8 mouse cellular contexts compared by ENCODE assay signal in genomic region chr8:18388353-18388752, GRCm38 (mm10).
A peak's percentile ranks its signal among the peaks of the same experiment; 100 is the strongest.
DNase-seq lines count a peak whose midpoint lies in the region; ATAC-seq and TF ChIP-seq lines count a peak whose summit lies in the region.

No protein-coding gene starts in this region.

- H3K9me3 ChIP-seq in CH12.LX (replicated peaks; ENCODE audit: low read length), result no peaks in the 10 kb centered on the region
- no peaks in the 10 kb centered on the region for H3K9me3 ChIP-seq in forebrain, postnatal 0 days (ENCODE audit: low read length)
- H3K9me3 ChIP-seq in midbrain, embryonic 14.5 days (ENCODE audit: control insufficient read depth, low read length), result no peaks in the 10 kb centered on the region

- H3K4me3 ChIP-seq in CH12.LX (replicated peaks in 1 of 3; ENCODE audit: low read depth in 2 of 3, low read length in 2 of 3, poor library complexity in 1 of 3), result no peak overlapping the region
- H3K4me3 ChIP-seq in cerebellum, adult 2 months (replicated peaks; ENCODE audit: insufficient read depth, low read depth, low read length), result no peak overlapping the region
- no peak overlapping the region for H3K4me3 ChIP-seq in forebrain, postnatal 0 days (ENCODE audit: low read depth, low read length)
- no peak overlapping the region for H3K4me3 ChIP-seq in midbrain, embryonic 14.5 days (replicated peaks; ENCODE audit: low read depth, low read length)

- TF ChIP-seq POLR2A in CH12.LX (IDR thresholded peaks at IDR 0.05; ENCODE audit: low read depth, low read length), result no peak
- TF ChIP-seq POLR2A in cerebellum, adult 2 months (IDR thresholded peaks at IDR 0.05; ENCODE audit: borderline replicate concordance, insufficient read depth, low read length), result no peak

- TF ChIP-seq CTCF in CH12.LX (conservative IDR thresholded peaks at IDR 0.05 in 1 of 2, IDR thresholded peaks at IDR 0.05 in 1 of 2; ENCODE audit: low read depth in 2 of 2, low read length in 2 of 2), result peak in 1 of 2 experiments; percentile 64; a peak in 3 of 4 replicates
- TF ChIP-seq CTCF in cerebellum, adult 2 months (IDR thresholded peaks at IDR 0.05; ENCODE audit: borderline replicate concordance, insufficient read depth, low read depth, low read length), result peak; percentile 36; the same call in 1 of the 2 replicates
- peak; percentile 71 for TF ChIP-seq CTCF in forebrain, postnatal 0 days (IDR thresholded peaks at IDR 0.05; ENCODE audit: low read depth)

- TF ChIP-seq RAD21 in CH12.LX (IDR thresholded peaks at IDR 0.05; ENCODE audit: low read depth, low read length), result peak; percentile 54

- peaks cover 15% of the 10 kb centered on the region for H3K27me3 ChIP-seq in CH12.LX (replicated peaks)
- no peaks in the 10 kb centered on the region for H3K27me3 ChIP-seq in cerebellum, adult 2 months (ENCODE audit: control insufficient read depth, insufficient read depth, low read length)
- no peaks in the 10 kb centered on the region for H3K27me3 ChIP-seq in forebrain, postnatal 0 days (ENCODE audit: insufficient read depth, low read length)
- no peaks in the 10 kb centered on the region for H3K27me3 ChIP-seq in midbrain, embryonic 14.5 days (ENCODE audit: control insufficient read depth, insufficient read depth, low read length)

- peak; percentile 21 for DNase-seq in gastrocnemius, postnatal 10 days
- no peak for DNase-seq in gastrocnemius, postnatal 36 days
- DNase-seq in CH12.LX (ENCODE audit: extremely low read depth), result peak; percentile 34
- peak; percentile 13 to 32 for DNase-seq in cerebellum, adult 2 months
- peak; percentile 54 for DNase-seq in forebrain, postnatal 0 days
- peak; percentile 17 for DNase-seq in layer of hippocampus, adult 9-11 months
- peak; percentile 84 for DNase-seq in midbrain, embryonic 14.5 days
- no peak for DNase-seq in natural killer cell, adult 2 months (ENCODE audit: low spot score in 2 of 2)

- H3K79me2 ChIP-seq in CH12.LX (replicated peaks; ENCODE audit: control insufficient read depth, extremely low read depth, insufficient read depth, poor library complexity, severe bottlenecking), result no peaks in the 10 kb centered on the region

- no peak overlapping the region for H3K9ac ChIP-seq in CH12.LX (ENCODE audit: insufficient read depth, low read depth)
- H3K9ac ChIP-seq in forebrain, postnatal 0 days, result no peak overlapping the region
- H3K9ac ChIP-seq in midbrain, embryonic 14.5 days (replicated peaks; ENCODE audit: low read length), result no peak overlapping the region

- in situ Hi-C loops in CH12.LX (cut with MboI; ENCODE audit: low pct_ligation_motif_present, low pct_unique_long_range_greater_than_20kb, low sequenced_read_pairs), result no loop called here

- H3K4me1 ChIP-seq in CH12.LX (ENCODE audit: control insufficient read depth in 1 of 2, insufficient read depth in 2 of 2), result no peaks in the 10 kb centered on the region
- no peaks in the 10 kb centered on the region for H3K4me1 ChIP-seq in cerebellum, adult 2 months (ENCODE audit: control insufficient read depth, insufficient read depth, low read length)
- H3K4me1 ChIP-seq in forebrain, postnatal 0 days (ENCODE audit: insufficient read depth), result no peaks in the 10 kb centered on the region
- H3K4me1 ChIP-seq in midbrain, embryonic 14.5 days (ENCODE audit: control insufficient read depth, insufficient read depth, low read length), result no peaks in the 10 kb centered on the region

- ATAC-seq in forebrain, postnatal 0 days, result peak; percentile 34; the same call in 1 of the 2 replicates
- ATAC-seq in midbrain, embryonic 14.5 days (ENCODE audit: low FRiP score, low TSS enrichment), result peak; percentile 55; the same call in 1 of the 2 replicates

- no peak overlapping the region for H3K27ac ChIP-seq in CH12.LX (ENCODE audit: insufficient read depth, low read depth)
- no peak overlapping the region for H3K27ac ChIP-seq in cerebellum, adult 2 months (ENCODE audit: insufficient read depth, low read length)
- no peak overlapping the region for H3K27ac ChIP-seq in forebrain, postnatal 0 days (ENCODE audit: low read depth, low read length)
- H3K27ac ChIP-seq in midbrain, embryonic 14.5 days (replicated peaks; ENCODE audit: low read depth, low read length), result no peak overlapping the region

- dilution Hi-C loops in CH12.LX (cut with MboI; ENCODE audit: extremely low pct_ligation_motif_present, extremely low pct_unique_long_range_greater_than_20kb, low sequenced_read_pairs), result no loop called here

- H3K36me3 ChIP-seq in CH12.LX (replicated peaks in 1 of 2; ENCODE audit: control insufficient read depth in 1 of 2, insufficient read depth in 1 of 2, low read length in 1 of 2), result no peaks in the 10 kb centered on the region
- no peaks in the 10 kb centered on the region for H3K36me3 ChIP-seq in forebrain, postnatal 0 days (ENCODE audit: insufficient read depth)
- H3K36me3 ChIP-seq in midbrain, embryonic 14.5 days (ENCODE audit: control insufficient read depth, insufficient read depth, low read length), result no peaks in the 10 kb centered on the region

- 4% methylated on average over 5 of the region's 5 CpGs for WGBS in cerebellum, adult 2 months
- WGBS in forebrain, postnatal 0 days, result 2% methylated on average over 5 of the region's 5 CpGs
- 7% methylated on average over 5 of the region's 5 CpGs for WGBS in midbrain, embryonic 14.5 days

- intact Hi-C loops in gastrocnemius, postnatal 36 days (cut with DNase I), result no loop called here

- H3K4me2 ChIP-seq in CH12.LX (ENCODE audit: insufficient read depth, low read depth, poor library complexity, severe bottlenecking), result no peak overlapping the region
- no peak overlapping the region for H3K4me2 ChIP-seq in forebrain, postnatal 0 days (ENCODE audit: low read depth)
- H3K4me2 ChIP-seq in midbrain, embryonic 14.5 days (ENCODE audit: low read length), result no peak overlapping the region

- no peak for TF ChIP-seq EP300 in CH12.LX (IDR thresholded peaks at IDR 0.05; ENCODE audit: low read length)

TF ChIP-seq in CH12.LX, 34 proteins besides CTCF, POLR2A, EP300 and RAD21:
- TF ChIP-seq SMC3 (IDR thresholded peaks at IDR 0.05; ENCODE audit: low read depth, low read length) (peak; percentile 51), USF2 (conservative IDR thresholded peaks at IDR 0.05; ENCODE audit: low read depth, low read length) (no peak)

Comparison
In these comparisons a context has a peak if more than half of its experiments do, and no peak if none do; other contexts are left out.
1. DNase-seq: peak in gastrocnemius, postnatal 10 days (single experiment), CH12.LX (single experiment), cerebellum, adult 2 months (2 of 2), forebrain, postnatal 0 days (single experiment), layer of hippocampus, adult 9-11 months (single experiment) and midbrain, embryonic 14.5 days (single experiment); none in gastrocnemius, postnatal 36 days (0 of 2) and natural killer cell, adult 2 months (0 of 2).